ENCODE assay signal across 9 mouse cellular contexts in the genomic region with DNA sequence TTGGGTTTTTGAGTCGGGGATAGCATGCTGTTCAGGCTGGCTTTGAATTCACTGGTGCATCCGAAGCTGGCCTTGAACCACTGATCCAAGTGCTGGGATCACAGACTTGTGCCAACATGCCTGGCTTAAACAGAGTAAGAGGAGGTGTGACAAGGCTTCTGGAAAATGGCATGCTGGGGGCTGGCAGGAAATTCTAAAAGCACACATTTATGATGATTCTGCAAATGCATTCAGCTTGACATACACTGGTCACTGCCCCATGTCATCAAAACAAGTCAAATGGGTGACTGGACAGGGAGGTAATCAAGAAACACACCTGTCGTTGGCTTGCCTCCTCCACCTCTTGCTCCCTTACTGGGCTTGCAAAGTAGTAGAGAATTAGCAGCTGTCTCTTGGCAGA. TPM values are rescaled to one million over a fixed set of nuclear protein-coding genes. Genes with fewer than 3 reads are reported as not detected.
DNase-seq lines count a peak whose midpoint lies in the region; ATAC-seq and TF ChIP-seq lines count a peak whose summit lies in the region.
"Had no signal": no experiment of that assay in that cellular context is flagged by ENCODE, and none has a peak within 500 bp of the region (broad histone marks: within the 10 kb centered on the region; RNA-seq: fewer than 3 reads in every experiment).

No protein-coding gene starts in this region.

- no peaks in the 10 kb centered on the region for H3K36me3 ChIP-seq in heart, embryonic 13.5 days
- H3K36me3 ChIP-seq in forebrain, embryonic 13.5 days (ENCODE audit: poor library complexity, severe bottlenecking): no peaks in the 10 kb centered on the region
- peaks cover 11% of the 10 kb centered on the region for H3K36me3 ChIP-seq in liver, embryonic 13.5 days

- H3K27me3 ChIP-seq in heart, embryonic 13.5 days (replicated peaks): no peaks in the 10 kb centered on the region
- H3K27me3 ChIP-seq in forebrain, embryonic 13.5 days: no peaks in the 10 kb centered on the region
- no peaks in the 10 kb centered on the region for H3K27me3 ChIP-seq in liver, embryonic 13.5 days

- peak overlapping the region; percentile 95 for H3K4me2 ChIP-seq in heart, embryonic 13.5 days
- H3K4me2 ChIP-seq in forebrain, embryonic 13.5 days: peak overlapping the region; percentile 90
- peak overlapping the region; percentile 82 for H3K4me2 ChIP-seq in liver, embryonic 13.5 days

- H3K4me1 ChIP-seq in heart, embryonic 13.5 days: peaks cover 70% of the 10 kb centered on the region
- peaks cover 1% of the 10 kb centered on the region; the same call in 1 of the 2 replicates for H3K4me1 ChIP-seq in bone marrow, adult 2 months (ENCODE audit: control insufficient read depth, insufficient read depth, low read length)
- H3K4me1 ChIP-seq in forebrain, embryonic 13.5 days: peaks cover 36% of the 10 kb centered on the region
- peaks cover 72% of the 10 kb centered on the region for H3K4me1 ChIP-seq in liver, embryonic 13.5 days (replicated peaks)

- no peak for TF ChIP-seq CTCF in bone marrow, adult 2 months (IDR thresholded peaks at IDR 0.05; ENCODE audit: control insufficient read depth, insufficient read depth, low read length)

- no peak for ATAC-seq in heart, embryonic 13.5 days (ENCODE audit: extremely low read depth, insufficient number of reproducible peaks, low FRiP score, low TSS enrichment)
- ATAC-seq in forebrain, embryonic 13.5 days: no peak
- ATAC-seq in liver, embryonic 13.5 days (ENCODE audit: low read depth): peak; percentile 7; the same call in 1 of the 2 replicates
- no peak for ATAC-seq in megakaryocyte-erythroid progenitor cell, adult 5-6 weeks (replicated peaks; ENCODE audit: low FRiP score, low TSS enrichment, poor library complexity, severe bottlenecking)
- ATAC-seq in CD4-positive, CD25-positive, alpha-beta regulatory T cell, adult 4 months: no peak

- H3K9me3 ChIP-seq in heart, embryonic 13.5 days: no peaks in the 10 kb centered on the region
- H3K9me3 ChIP-seq in forebrain, embryonic 13.5 days (replicated peaks): no peaks in the 10 kb centered on the region
- H3K9me3 ChIP-seq in liver, embryonic 13.5 days (replicated peaks): no peaks in the 10 kb centered on the region

- peak overlapping the region; percentile 91 for H3K27ac ChIP-seq in heart, embryonic 13.5 days (replicated peaks)
- H3K27ac ChIP-seq in bone marrow, adult 2 months (ENCODE audit: control insufficient read depth, insufficient read depth, low read depth, low read length, poor library complexity): peak overlapping the region; percentile 77
- H3K27ac ChIP-seq in forebrain, embryonic 13.5 days: no peak overlapping the region
- H3K27ac ChIP-seq in liver, embryonic 13.5 days: peak overlapping the region; percentile 99

- intact Hi-C loops in heart, postnatal 14 days (cut with DNase I): loop anchor here (2.0 to 5.0 kb wide), 3 partner anchors 63 to 170 kb away; no protein-coding TSS in a partner anchor

- H3K4me3 ChIP-seq in heart, embryonic 13.5 days: peak overlapping the region; percentile 84
- peak overlapping the region; percentile 59 for H3K4me3 ChIP-seq in bone marrow, adult 2 months (replicated peaks; ENCODE audit: control insufficient read depth, low read depth, low read length)
- peak overlapping the region; percentile 77; the same call in 1 of the 2 replicates for H3K4me3 ChIP-seq in forebrain, embryonic 13.5 days
- H3K4me3 ChIP-seq in liver, embryonic 13.5 days (replicated peaks): peak overlapping the region; percentile 97

- H3K9ac ChIP-seq in heart, embryonic 13.5 days: peak overlapping the region; percentile 92
- H3K9ac ChIP-seq in forebrain, embryonic 13.5 days: no peak overlapping the region
- H3K9ac ChIP-seq in liver, embryonic 13.5 days: peak overlapping the region; percentile 99

- 58% methylated on average over 3 of the region's 3 CpGs for WGBS in heart, embryonic 13.5 days
- WGBS in bone marrow, adult 2 months: 71% methylated on average over 3 of the region's 3 CpGs
- 78% methylated on average over 3 of the region's 3 CpGs for WGBS in forebrain, embryonic 13.5 days
- WGBS in liver, embryonic 13.5 days (ENCODE audit: insufficient replicate concordance): 25% methylated on average over 3 of the region's 3 CpGs

- TF ChIP-seq POLR2A in bone marrow, adult 2 months (IDR thresholded peaks at IDR 0.05; ENCODE audit: borderline replicate concordance, control insufficient read depth, low read depth, low read length): no peak

- DNase-seq in heart, postnatal 14 days: no peak
- DNase-seq in liver, embryonic 13.5 days: no peak
- DNase-seq in ovary, postnatal 14 days (ENCODE audit: low spot score): no peak
- DNase-seq: layer of hippocampus, postnatal 36 days had no signal

RNA-seq across cellular contexts. Expression of a gene that starts 1.9 kb away (rescaled TPM):
- polyA plus RNA-seq in heart, embryonic 13.5 days (2015; fragmentation: Nextera tagmentation; extraction: Ambion mirVana): 50.2 and 50.8 TPM in 2 replicates
- total RNA-seq in heart, postnatal 14 days (2021): 10 to 100 TPM; 43.3 to 46.0 TPM
- polyA plus RNA-seq in bone marrow, adult 2 months (2011; ENCODE audit: insufficient read depth, insufficient read length, low replicate concordance, missing spikeins): 165 and 203 TPM in 2 replicates
- polyA plus RNA-seq in forebrain, embryonic 13.5 days (2015; fragmentation: Nextera tagmentation; extraction: Ambion mirVana): 35.6 and 36.4 TPM in 2 replicates
- polyA plus RNA-seq in liver, embryonic 13.5 days (2015; fragmentation: Nextera tagmentation; extraction: Ambion mirVana): 179 and 192 TPM in 2 replicates
- total RNA-seq in megakaryocyte-erythroid progenitor cell, adult 5-6 weeks (2014; fragmentation: Nextera tagmentation): 61.6 and 63.5 TPM in 2 replicates
- 89.4 and 101 TPM in 2 replicates for total RNA-seq in megakaryocyte-erythroid progenitor cell, adult 5-6 weeks (2017)
- polyA plus RNA-seq in CD4-positive, CD25-positive, alpha-beta regulatory T cell, adult 4 months (2017; shearing (Covaris generic)): 1 to 10 TPM in 1 of 2 experiments, under 1 TPM in 1; 0.66 to 1.1 TPM

Comparison
In these comparisons a context has a peak if more than half of its experiments do, and no peak if none do; other contexts are left out.
1. RNA of a gene that starts 1.9 kb away (polyA plus RNA-seq): 165 to 203 TPM in bone marrow, adult 2 months, 179 to 192 TPM in liver, embryonic 13.5 days, 50.2 to 50.8 TPM in heart, embryonic 13.5 days and 35.6 to 36.4 TPM in forebrain, embryonic 13.5 days; 0.66 to 1.1 TPM in CD4-positive, CD25-positive, alpha-beta regulatory T cell, adult 4 months; every median in the first group is over 10 times any median in the second.
2. Peak in every context shown above with its lines, with median percentiles within 50 percentile points of each other: H3K4me2 ChIP-seq and H3K4me3 ChIP-seq.